Mouse (Mus musculus) cerebellum, adult 2 months (tissue): Measurements from ENCODE around the gene Sema5a. TPM values are rescaled to one million over a fixed set of nuclear protein-coding genes. Genes with fewer than 3 reads are reported as not detected.

Experiments
- DNase-seq, 2 experiments: peaks; one replicate each; pipeline ENCODE4 v3.0.0; 2021
- H3K27ac ChIP-seq: fragments of 200-500 bp; 2 replicates; pipeline ENCODE4 v1.5.1; 2012; ENCODE audit warnings: low read length, control low read depth, inconsistent platforms; ENCODE audit not compliant: insufficient read depth
- H3K27me3 ChIP-seq: fragments of 200-500 bp; 2 replicates; pipeline ENCODE4 v1.6.1; 2012; ENCODE audit warnings: inconsistent platforms, mild to moderate bottlenecking, low read length, moderate library complexity; ENCODE audit not compliant: control insufficient read depth, insufficient read depth
- H3K4me1 ChIP-seq: fragments of 200-500 bp; 2 replicates; pipeline ENCODE4 v1.6.1; 2011; ENCODE audit warnings: low read length; ENCODE audit not compliant: control insufficient read depth, insufficient read depth
- H3K4me3 ChIP-seq: fragments of 200-500 bp; replicated peaks from 2 replicates; pipeline ENCODE3; 2011; ENCODE audit warnings: mild to moderate bottlenecking, low read depth, low read length, control low read depth; ENCODE audit not compliant: insufficient read depth
- CTCF ChIP-seq: fragments of 200-500 bp; IDR thresholded peaks from 2 replicates; pipeline ENCODE4 v1.5.1; 2011; ENCODE audit warnings: low read depth, mild to moderate bottlenecking, control low read depth, low read length, moderate library complexity, borderline replicate concordance; ENCODE audit not compliant: insufficient read depth
- POLR2A ChIP-seq: fragments of 200-500 bp; IDR thresholded peaks from 2 replicates; pipeline ENCODE4 v1.6.1; 2011; ENCODE audit warnings: low read length, control low read depth, borderline replicate concordance; ENCODE audit not compliant: insufficient read depth
- WGBS: fragments of 180-500 bp; shearing (Covaris S2); methylation state at CpG from one replicate; pipeline ENCODE4 v1.1.7; 2018; 5-methylcytosine and 5-hydroxymethylcytosine counted together
- polyA plus RNA-seq: library from polyadenylated mRNA; depleted of rRNA; stranded (reverse); fragments of >200 nt; gene quantifications from 2 replicates; pipeline ENCODE4 v1.2.3, GENCODE M21; 2012

Gene Sema5a
- polyA plus RNA-seq, 1 experiment = 11.1 TPM

- no peak for TF ChIP-seq POLR2A
- no peak for TF ChIP-seq CTCF
- Histone ChIP-seq H3K27ac (no peak overlapping the region), H3K4me1 (no peaks in the 10 kb centered on the region), H3K4me3 (no peak overlapping the region), H3K27me3 (no peaks in the 10 kb centered on the region)
- no peak for DNase-seq
- 94% methylated on average over 6 of the region's 6 CpGs for WGBS
Observed at GRCm38 (mm10) chr15:32241666-32242065, 2.9 kb upstream of the Sema5a start.

DNA sequence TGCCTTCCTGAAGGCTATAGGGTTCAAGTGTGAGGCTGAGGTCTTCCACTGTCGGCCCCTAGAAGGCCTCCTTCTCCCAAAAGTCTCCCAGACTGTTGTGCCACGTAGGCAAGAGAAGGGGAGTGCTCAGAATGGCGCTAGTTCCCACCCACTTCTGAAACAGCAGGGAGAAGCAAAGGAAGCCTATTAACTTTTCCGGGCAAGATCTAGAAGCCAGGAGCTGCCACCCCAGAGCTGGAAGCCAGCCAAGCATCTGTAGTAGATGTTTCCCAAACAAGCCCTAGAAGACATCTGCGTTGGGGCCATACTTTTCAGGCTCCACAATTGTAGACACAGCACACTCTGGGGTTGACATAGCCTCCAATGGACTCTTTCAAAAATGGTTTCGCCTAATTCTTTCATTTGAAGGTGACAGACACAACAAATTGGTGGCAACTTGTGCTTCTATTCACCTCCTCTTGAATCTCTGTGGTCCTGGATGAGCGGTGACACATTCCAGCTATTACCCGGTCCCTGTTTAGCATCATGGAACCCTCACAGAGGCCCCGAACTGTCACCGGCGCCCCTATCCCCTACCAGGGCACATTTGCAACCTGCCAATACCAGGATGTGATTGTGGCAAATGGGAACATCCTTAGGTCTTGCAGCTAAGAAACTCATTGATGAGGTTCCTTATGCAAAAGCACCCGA, 1.4 kb upstream of the Sema5a start:
- DNase-seq = no peak
- TF ChIP-seq CTCF (no peak), POLR2A (no peak)
- Histone ChIP-seq H3K27ac (no peak overlapping the region), H3K4me3 (no peak overlapping the region), H3K4me1 (no peaks in the 10 kb centered on the region), H3K27me3 (no peaks in the 10 kb centered on the region)
- 80% methylated on average over 12 of the region's 12 CpGs for WGBS

DNA sequence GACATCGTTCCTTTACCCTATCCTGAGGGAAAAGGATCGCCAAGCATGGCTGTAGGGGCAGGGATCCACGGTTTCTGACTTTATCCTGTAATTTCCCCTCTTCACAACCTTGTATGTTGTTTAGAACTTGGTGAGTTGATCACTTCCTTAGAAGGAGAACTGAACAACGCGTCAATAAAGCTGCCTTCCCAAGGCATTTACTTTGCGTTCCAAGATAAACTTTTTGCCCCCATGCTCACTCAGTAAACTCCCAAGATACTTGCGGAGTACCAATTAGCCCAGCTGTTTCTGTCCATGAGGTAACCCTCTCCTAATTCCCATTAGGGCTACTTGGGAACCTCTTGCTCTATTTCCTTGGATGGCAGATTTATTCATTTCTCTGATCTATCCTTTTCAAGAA, 786 bp upstream of the Sema5a start:
- TF ChIP-seq CTCF (no peak), POLR2A (no peak)
- H3K4me1 ChIP-seq = no peaks in the 10 kb centered on the region
- H3K4me3 ChIP-seq = no peak overlapping the region
- H3K27ac ChIP-seq = no peak overlapping the region
- no peaks in the 10 kb centered on the region for H3K27me3 ChIP-seq
- WGBS = 93% methylated on average over 7 of the region's 7 CpGs
- no peak for DNase-seq

DNA sequence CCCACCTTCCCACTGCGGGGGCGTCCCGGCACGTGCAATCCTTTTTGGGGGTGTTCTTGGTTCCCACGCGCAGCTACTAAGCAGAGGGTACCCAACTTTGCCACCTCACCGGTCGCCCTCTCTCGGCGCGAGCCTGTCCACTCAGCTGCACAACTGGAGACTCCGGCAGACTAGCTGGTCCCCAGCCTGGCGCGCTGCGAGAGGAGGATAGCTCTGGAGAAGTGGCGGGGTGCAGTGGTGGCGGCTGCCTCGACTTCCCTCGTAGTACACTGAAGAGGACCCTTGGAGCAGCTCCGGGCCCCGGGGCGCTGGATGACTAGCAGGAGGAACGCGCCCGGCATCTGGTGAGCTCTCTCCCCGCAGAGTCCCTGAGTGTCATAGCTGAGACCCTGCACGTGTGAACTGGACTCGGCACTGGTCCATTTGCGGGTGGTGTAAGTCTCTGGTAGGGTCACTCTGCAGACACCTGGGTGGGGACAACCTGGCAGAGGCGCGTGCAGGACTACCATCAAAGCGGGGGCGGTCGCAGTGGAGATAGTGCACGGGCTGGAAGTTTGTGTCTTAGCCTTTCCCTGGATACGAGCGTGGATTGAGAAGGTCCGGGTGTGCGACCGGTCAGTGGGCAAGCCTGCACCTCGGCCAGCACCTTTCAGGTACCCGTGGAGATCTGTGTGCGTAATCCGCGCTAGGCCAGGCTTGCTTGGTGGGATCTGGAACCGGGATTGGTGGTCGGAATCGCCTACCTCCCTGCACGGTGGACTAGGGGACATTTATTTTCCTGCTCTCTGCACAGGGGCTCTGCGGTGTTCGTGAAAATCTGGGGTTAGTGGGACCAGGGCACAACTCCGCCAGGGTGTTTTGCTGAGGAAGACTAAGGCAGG, 586 bp downstream of the Sema5a start:
- DNase-seq = peak; percentile 52 to 67
- TF ChIP-seq CTCF (no peak), POLR2A (no peak)
- H3K4me3 ChIP-seq = peak overlapping the region; percentile 70
- H3K27ac ChIP-seq = no peak overlapping the region; the same call in 1 of the 2 replicates
- H3K4me1 ChIP-seq = no peaks in the 10 kb centered on the region
- no peaks in the 10 kb centered on the region for H3K27me3 ChIP-seq
- under 1% methylated on average over 52 of the region's 52 CpGs for WGBS

DNA sequence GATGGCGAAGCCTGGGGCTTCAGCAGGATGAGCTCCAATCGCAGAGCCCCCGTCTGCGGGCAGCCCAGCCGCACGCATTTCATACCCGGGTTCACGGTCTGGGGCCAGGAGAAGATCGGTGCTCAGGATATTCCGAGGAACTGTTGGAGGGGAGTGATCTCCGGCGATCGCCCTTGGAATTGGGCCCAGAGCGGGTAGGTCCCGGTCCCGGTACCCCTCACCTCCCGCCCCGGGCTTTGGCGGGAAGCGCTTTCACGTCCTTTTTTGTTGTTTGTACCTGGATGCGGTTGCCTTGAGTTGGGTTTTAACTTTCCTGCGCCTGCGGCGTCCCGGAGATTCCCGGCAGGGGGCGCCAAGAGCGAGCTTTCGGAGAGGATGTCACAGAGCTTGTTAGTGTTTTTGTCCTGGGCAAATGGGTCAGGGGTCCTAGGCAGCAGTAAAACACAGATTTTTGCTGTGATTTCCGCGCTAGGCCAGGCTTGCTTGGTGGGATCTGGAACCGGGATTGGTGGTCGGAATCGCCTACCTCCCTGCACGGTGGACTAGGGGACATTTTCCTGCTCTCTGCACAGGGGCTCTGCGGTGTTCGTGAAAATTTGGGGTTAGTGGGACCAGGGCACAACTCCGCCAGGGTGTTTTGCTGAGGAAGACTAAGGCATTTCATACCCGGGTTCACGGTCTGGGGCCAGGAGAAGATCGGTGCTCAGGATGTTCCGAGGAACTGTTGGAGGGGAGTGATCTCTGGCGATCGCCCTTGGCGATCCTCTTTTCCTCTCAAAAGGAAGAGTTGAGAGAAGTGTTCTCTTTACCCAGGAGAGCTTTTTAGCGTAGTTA, 1.4 kb downstream of the Sema5a start:
- TF ChIP-seq POLR2A (no peak), CTCF (peak; percentile 78)
- 1% methylated on average over 47 of the region's 47 CpGs for WGBS
- peak; percentile 87 to 96 for DNase-seq
- Histone ChIP-seq H3K4me3 (peak overlapping the region; percentile 70), H3K4me1 (no peaks in the 10 kb centered on the region), H3K27me3 (no peaks in the 10 kb centered on the region), H3K27ac (peak overlapping the region; percentile 69; the same call in 1 of the 2 replicates)

DNA sequence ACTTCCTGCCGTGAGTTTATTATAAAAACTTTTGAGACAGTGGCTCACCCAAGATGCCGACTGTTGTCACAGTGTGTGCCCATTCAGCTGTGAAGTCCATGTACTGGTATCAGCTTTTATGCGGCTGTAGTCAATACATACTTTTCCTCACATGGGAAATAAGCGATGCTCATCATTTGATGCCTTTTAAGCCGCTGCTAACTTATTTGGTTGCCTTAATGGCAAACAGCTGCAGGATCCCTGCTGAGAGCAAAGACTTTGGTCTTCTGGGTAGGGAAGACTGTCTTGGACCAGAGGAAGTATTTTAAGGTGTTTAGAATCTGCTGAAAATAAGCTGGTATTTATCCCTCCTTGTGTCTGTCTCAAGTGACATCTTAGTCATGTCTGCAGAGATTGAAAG, 2.7 kb downstream of the Sema5a start:
- Histone ChIP-seq H3K4me3 (no peak overlapping the region), H3K27ac (no peak overlapping the region), H3K4me1 (0 out of 2 replicates have a peak, but pooled peaks cover 5% of the 10 kb centered on the region), H3K27me3 (no peaks in the 10 kb centered on the region)
- 73% methylated on average over 5 of the region's 5 CpGs for WGBS
- no peak for DNase-seq
- TF ChIP-seq CTCF = no peak
- no peak for TF ChIP-seq POLR2A

DNA sequence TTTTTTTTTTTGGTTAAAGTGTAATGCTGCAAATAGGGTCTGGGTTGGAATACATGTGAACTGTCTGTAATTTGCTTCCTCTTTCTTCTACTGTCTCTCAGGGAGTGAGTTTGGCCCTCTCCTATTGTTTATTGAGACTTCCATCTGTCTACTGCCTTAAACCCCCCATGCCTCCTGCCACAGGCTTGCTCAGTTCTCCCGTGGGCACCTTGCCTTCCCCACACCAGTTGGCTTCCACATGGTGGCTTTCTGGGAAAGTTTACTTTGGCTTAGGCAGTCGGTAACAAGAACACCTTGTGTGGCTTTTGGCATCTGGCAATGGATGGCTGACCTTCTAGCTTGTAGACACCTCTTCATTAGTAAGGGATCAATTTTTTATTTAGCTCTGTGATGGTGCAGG, 10.2 kb downstream of the Sema5a start:
- Histone ChIP-seq H3K27me3 (no peaks in the 10 kb centered on the region), H3K27ac (no peak overlapping the region), H3K4me3 (no peak overlapping the region), H3K4me1 (peaks cover 12% of the 10 kb centered on the region)
- TF ChIP-seq POLR2A (no peak), CTCF (no peak)
- DNase-seq = no peak
- 37% methylated on average over 2 of the region's 2 CpGs for WGBS
